Comparison of ENCODE assay signal across 9 mouse cellular contexts in genomic region chr3:85275075-85275474, GRCm38 (mm10).
DNase-seq lines count a peak whose midpoint lies in the region; ATAC-seq and TF ChIP-seq lines count a peak whose summit lies in the region.
"Had no signal": no experiment of that assay in that cellular context is flagged by ENCODE, and none has a peak within 500 bp of the region (broad histone marks: within the 10 kb centered on the region; RNA-seq: fewer than 3 reads in every experiment).

No protein-coding gene starts in this region.

- H3K4me2 ChIP-seq in intestine, embryonic 14.5 days (ENCODE audit: low read length), result no peak overlapping the region
- H3K4me2 ChIP-seq in intestine, embryonic 16.5 days (ENCODE audit: low read depth, low read length), result no peak overlapping the region
- no peak overlapping the region for H3K4me2 ChIP-seq in liver, postnatal 0 days (ENCODE audit: low read depth, low read length)

- 42% methylated on average over 10 of the region's 10 CpGs for WGBS in intestine, embryonic 14.5 days
- WGBS in intestine, embryonic 16.5 days, result 46% methylated on average over 10 of the region's 10 CpGs
- 59% methylated on average over 10 of the region's 10 CpGs for WGBS in liver, postnatal 0 days (ENCODE audit: insufficient replicate concordance)

- 0 out of 2 replicates have a peak, but pooled peaks have one; percentile 23 for ATAC-seq in intestine, embryonic 14.5 days (replicated peaks; ENCODE audit: low FRiP score, low TSS enrichment, low read depth)
- no peak for ATAC-seq in intestine, embryonic 16.5 days
- no peak for ATAC-seq in liver, postnatal 0 days

- no peaks in the 10 kb centered on the region for H3K36me3 ChIP-seq in intestine, embryonic 14.5 days (ENCODE audit: control insufficient read depth, insufficient read depth, low read length)
- H3K36me3 ChIP-seq in intestine, embryonic 16.5 days (ENCODE audit: control insufficient read depth, insufficient read depth, low read length), result no peaks in the 10 kb centered on the region
- no peaks in the 10 kb centered on the region for H3K36me3 ChIP-seq in ES-E14 (ENCODE audit: control insufficient read depth, insufficient read depth, low read length, poor library complexity, severe bottlenecking)
- no peaks in the 10 kb centered on the region for H3K36me3 ChIP-seq in liver, postnatal 0 days (replicated peaks; ENCODE audit: insufficient read depth, low read length)

- in situ Hi-C loops in ES-E14 (cut with MboI; ENCODE audit: low sequenced_read_pairs in 2 of 2, unreplicated experiment in 2 of 2), result no loop called here

- H3K4me3 ChIP-seq in intestine, embryonic 14.5 days (ENCODE audit: low read depth, low read length), result no peak overlapping the region
- H3K4me3 ChIP-seq in intestine, embryonic 16.5 days (ENCODE audit: low read length), result no peak overlapping the region
- 0 out of 4 replicates have a peak overlapping the region, but pooled peaks of 1 of the 2 experiments have one; percentile 3 for H3K4me3 ChIP-seq in ES-E14 (ENCODE audit: insufficient read depth in 1 of 2, low read depth in 1 of 2, low read length in 2 of 2, poor library complexity in 1 of 2, severe bottlenecking in 1 of 2)
- H3K4me3 ChIP-seq in liver, postnatal 0 days (ENCODE audit: low read depth, low read length), result no peak overlapping the region

- TF ChIP-seq EP300 in liver, postnatal 0 days (IDR thresholded peaks at IDR 0.05; ENCODE audit: low read depth), result no peak

- no peaks in the 10 kb centered on the region for H3K4me1 ChIP-seq in intestine, embryonic 14.5 days (replicated peaks; ENCODE audit: control insufficient read depth, insufficient read depth, low read length)
- no peaks in the 10 kb centered on the region for H3K4me1 ChIP-seq in intestine, embryonic 16.5 days (ENCODE audit: control insufficient read depth, insufficient read depth, low read length)
- H3K4me1 ChIP-seq in ES-E14 (ENCODE audit: control insufficient read depth in 2 of 2, insufficient read depth in 2 of 2, low read length in 2 of 2, poor library complexity in 1 of 2), result no peaks in the 10 kb centered on the region
- H3K4me1 ChIP-seq in liver, postnatal 0 days (ENCODE audit: insufficient read depth), result no peaks in the 10 kb centered on the region

- no peak overlapping the region for H3K9ac ChIP-seq in intestine, embryonic 14.5 days (ENCODE audit: low read length)
- H3K9ac ChIP-seq in intestine, embryonic 16.5 days (ENCODE audit: low read depth, low read length), result no peak overlapping the region
- no peak overlapping the region for H3K9ac ChIP-seq in ES-E14 (ENCODE audit: insufficient read depth, low read depth, low read length, poor library complexity, severe bottlenecking)
- H3K9ac ChIP-seq in liver, postnatal 0 days (replicated peaks), result no peak overlapping the region

- H3K27ac ChIP-seq in intestine, embryonic 14.5 days (ENCODE audit: low read depth), result no peak overlapping the region
- no peak overlapping the region for H3K27ac ChIP-seq in intestine, embryonic 16.5 days (ENCODE audit: low read length)
- no peak overlapping the region for H3K27ac ChIP-seq in ES-E14 (ENCODE audit: insufficient read depth, low read depth, low read length, poor library complexity, severe bottlenecking)
- no peak overlapping the region for H3K27ac ChIP-seq in liver, postnatal 0 days (ENCODE audit: low read depth)
- H3K27ac ChIP-seq: macrophage had no signal

- peak; percentile 69 for DNase-seq in intestine, embryonic 14.5 days (ENCODE audit: low spot score)
- peak; percentile 81 for DNase-seq in ES-E14 (ENCODE audit: low read depth, low spot score)
- DNase-seq in embryo, embryonic 11 days, result peak; percentile 53
- DNase-seq in heart, postnatal 10 days, result peak; percentile 77 to 84
- DNase-seq in liver, postnatal 0 days, result peak; percentile 33
- peak; percentile 7 for DNase-seq in yolk sac, embryonic 10.5 days (ENCODE audit: low spot score)
- no peak for DNase-seq in layer of hippocampus, adult 9-10 months (ENCODE audit: low spot score)

- H3K27me3 ChIP-seq in intestine, embryonic 14.5 days (replicated peaks; ENCODE audit: control insufficient read depth, insufficient read depth, low read length), result no peaks in the 10 kb centered on the region
- no peaks in the 10 kb centered on the region for H3K27me3 ChIP-seq in intestine, embryonic 16.5 days (replicated peaks; ENCODE audit: control insufficient read depth, insufficient read depth, low read length)
- H3K27me3 ChIP-seq in liver, postnatal 0 days (ENCODE audit: insufficient read depth, low read length), result no peaks in the 10 kb centered on the region

- intact Hi-C loops in heart, postnatal 10 days (cut with DNase I), result loop anchor here (5.0 to 10.0 kb wide), 3 partner anchors 160 to 353 kb away; partner anchors contain the start of gene Gatb

- no peaks in the 10 kb centered on the region for H3K9me3 ChIP-seq in intestine, embryonic 14.5 days (ENCODE audit: control insufficient read depth, low read length)
- H3K9me3 ChIP-seq in intestine, embryonic 16.5 days (ENCODE audit: control insufficient read depth, low read length), result no peaks in the 10 kb centered on the region
- H3K9me3 ChIP-seq in ES-E14 (ENCODE audit: control insufficient read depth, insufficient read depth, low read depth, low read length), result no peaks in the 10 kb centered on the region
- H3K9me3 ChIP-seq in liver, postnatal 0 days (ENCODE audit: low read length), result no peaks in the 10 kb centered on the region

- peak; percentile 14; the same call in 1 of the 2 replicates for TF ChIP-seq CTCF in liver, postnatal 0 days (IDR thresholded peaks at IDR 0.05; ENCODE audit: low read depth)

TF ChIP-seq in ES-E14, 5 proteins besides CTCF, POLR2A, EP300 and RAD21:
- TF ChIP-seq ZC3H11A (IDR thresholded peaks at IDR 0.05; ENCODE audit: borderline replicate concordance, low read depth, low read length) (peak; percentile 45; the same call in 1 of the 2 replicates), HCFC1 (IDR thresholded peaks at IDR 0.05; ENCODE audit: borderline replicate concordance, insufficient read depth, low read length) (no peak), CHD2 (IDR thresholded peaks at IDR 0.05; ENCODE audit: low read depth, low read length) (no peak), MAFK (IDR thresholded peaks at IDR 0.05; ENCODE audit: insufficient read depth, low read depth, low read length) (0 out of 2 replicates have a peak, but pooled peaks have one; percentile 2), ZNF384 (IDR thresholded peaks at IDR 0.05; ENCODE audit: low read depth, low read length) (no peak)
